Mouse (Mus musculus) neural tube, embryonic 12.5 days (tissue): ENCODE results near the gene Coil. TPM values are rescaled to one million over a fixed set of nuclear protein-coding genes. Genes with fewer than 3 reads are reported as not detected.
"Not testable (repeated sequence)": the region's sequence is repeated elsewhere in the genome, so short reads cannot be mapped to it uniquely, and the experiment has no call there.

Experiments used
- ATAC-seq: fragments of 200-750 bp; cut with Nextera tagmentation; 2 replicates; pipeline ENCODE4 v1.8.0; 2017; ENCODE audit warnings: low read depth, mild to moderate bottlenecking, moderate TSS enrichment, moderate library complexity; ENCODE audit not compliant: low FRiP score
- H3K27ac ChIP-seq: fragments of 300-500 bp; sonication (generic); 2 replicates; pipeline ENCODE4 v1.5.1; 2016
- H3K27me3 ChIP-seq: fragments of 300-500 bp; sonication (generic); replicated peaks from 2 replicates; pipeline ENCODE4 v1.6.1; 2016; ENCODE audit warnings: mild to moderate bottlenecking
- H3K36me3 ChIP-seq: fragments of 300-500 bp; sonication (generic); 2 replicates; pipeline ENCODE4 v1.6.1; 2016; ENCODE audit warnings: mild to moderate bottlenecking
- H3K4me1 ChIP-seq: fragments of 300-500 bp; sonication (generic); 2 replicates; pipeline ENCODE4 v1.6.1; 2016
- H3K4me2 ChIP-seq: fragments of 300-500 bp; sonication (generic); replicated peaks from 2 replicates; pipeline ENCODE4 v1.6.1; 2016; ENCODE audit warnings: mild to moderate bottlenecking
- H3K4me3 ChIP-seq: fragments of 300-500 bp; sonication (generic); 2 replicates; pipeline ENCODE4 v1.5.1; 2016
- H3K9ac ChIP-seq: fragments of 300-500 bp; sonication (generic); 2 replicates; pipeline ENCODE4 v1.6.1; 2016; ENCODE audit warnings: mild to moderate bottlenecking
- H3K9me3 ChIP-seq: fragments of 300-500 bp; sonication (generic); 2 replicates; pipeline ENCODE4 v1.6.1; 2016; ENCODE audit warnings: mild to moderate bottlenecking
- WGBS: fragments of 180-500 bp; shearing (Covaris S2); methylation state at CpG from one replicate; pipeline ENCODE4 v1.1.7; 2016; 5-methylcytosine and 5-hydroxymethylcytosine counted together
- polyA plus RNA-seq: library from polyadenylated mRNA; unstranded; fragments of >200 nt; fragmentation: Nextera tagmentation; extraction: Ambion mirVana; gene quantifications from 2 replicates; pipeline ENCODE4 v1.2.1, GENCODE M21; 2016

Coil gene
- polyA plus RNA-seq, 1 experiment from 2014 or later: 33.3 TPM

DNA sequence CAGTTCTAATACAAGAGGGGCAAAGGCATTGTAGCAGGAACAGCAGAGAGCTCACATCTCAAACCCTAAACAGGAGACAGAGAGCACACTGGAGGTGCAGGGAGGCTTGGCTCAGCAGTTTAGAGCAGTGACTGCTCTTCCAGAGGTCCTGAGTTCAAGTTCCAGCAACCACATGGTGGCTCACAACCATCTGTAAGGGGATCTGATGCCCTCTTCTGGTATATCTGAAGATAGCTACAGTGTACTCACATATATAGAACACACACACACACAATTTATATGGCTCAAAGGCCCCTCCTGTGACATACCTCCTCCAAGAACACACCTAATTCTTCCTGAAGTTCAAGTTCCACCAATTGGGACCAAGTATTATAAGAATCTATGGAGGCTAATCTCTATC, 64.5 kb downstream of the Coil start:
- Histone ChIP-seq H3K4me2 (no peak overlapping the region), H3K9me3 (no peaks in the 10 kb centered on the region), H3K36me3 (peaks cover 6% of the 10 kb centered on the region; the same call in 1 of the 2 replicates), H3K9ac (no peak overlapping the region), H3K4me3 (no peak overlapping the region), H3K27me3 (no peaks in the 10 kb centered on the region), H3K27ac (no peak overlapping the region), H3K4me1 (no peaks in the 10 kb centered on the region)
- ATAC-seq: no peak

DNA sequence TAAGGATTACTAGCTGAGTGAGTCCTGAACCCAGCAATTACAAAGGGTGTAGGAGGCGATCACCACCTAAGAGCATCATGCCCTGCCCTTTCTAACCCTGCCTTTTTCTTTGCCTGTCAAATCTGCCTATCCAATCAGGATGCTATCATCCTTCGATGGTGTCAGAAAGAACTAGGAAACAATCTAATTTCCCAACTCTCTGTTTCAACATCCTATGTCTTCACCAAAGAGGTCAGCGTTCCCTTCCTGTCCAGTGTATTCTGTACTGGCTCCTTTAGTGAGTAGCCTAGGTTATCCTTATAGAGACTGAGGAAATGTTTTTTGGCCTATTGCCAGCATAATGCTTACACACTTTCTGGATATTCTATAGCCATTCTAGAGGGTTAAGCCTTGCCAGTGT, 65.5 kb downstream of the Coil start:
- Histone ChIP-seq H3K9me3 (no peaks in the 10 kb centered on the region), H3K27me3 (no peaks in the 10 kb centered on the region), H3K9ac (no peak overlapping the region), H3K4me3 (no peak overlapping the region), H3K36me3 (peaks cover 16% of the 10 kb centered on the region), H3K4me1 (no peaks in the 10 kb centered on the region), H3K4me2 (no peak overlapping the region), H3K27ac (no peak overlapping the region)
- no peak for ATAC-seq
- WGBS: 82% methylated on average over 3 of the region's 3 CpGs

DNA sequence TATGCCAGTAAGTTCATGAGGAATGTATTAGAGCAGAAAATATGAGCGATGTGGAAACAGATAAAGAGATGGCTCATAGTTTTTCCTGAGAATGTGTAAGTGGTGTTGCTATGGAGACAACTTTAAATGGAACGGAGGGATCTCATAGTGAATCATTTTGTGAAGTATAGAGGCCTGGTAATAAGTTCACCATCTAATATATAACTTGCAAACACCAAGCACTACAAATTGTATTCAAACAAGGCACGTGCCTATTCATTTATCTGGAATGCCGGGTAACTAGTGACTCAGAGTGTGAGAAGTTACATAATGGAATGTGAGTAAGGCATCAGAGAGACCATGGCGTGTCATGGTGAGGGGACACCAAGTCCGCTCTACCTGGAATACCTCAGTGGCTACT, 68.4 kb downstream of the Coil start:
- Histone ChIP-seq H3K4me1 (no peaks in the 10 kb centered on the region), H3K27me3 (no peaks in the 10 kb centered on the region), H3K4me2 (no peak overlapping the region), H3K27ac (no peak overlapping the region), H3K36me3 (peaks cover 28% of the 10 kb centered on the region), H3K4me3 (no peak overlapping the region), H3K9ac (no peak overlapping the region), H3K9me3 (no peaks in the 10 kb centered on the region)
- ATAC-seq: no peak
- WGBS: 91% methylated on average over 6 of the region's 6 CpGs

DNA sequence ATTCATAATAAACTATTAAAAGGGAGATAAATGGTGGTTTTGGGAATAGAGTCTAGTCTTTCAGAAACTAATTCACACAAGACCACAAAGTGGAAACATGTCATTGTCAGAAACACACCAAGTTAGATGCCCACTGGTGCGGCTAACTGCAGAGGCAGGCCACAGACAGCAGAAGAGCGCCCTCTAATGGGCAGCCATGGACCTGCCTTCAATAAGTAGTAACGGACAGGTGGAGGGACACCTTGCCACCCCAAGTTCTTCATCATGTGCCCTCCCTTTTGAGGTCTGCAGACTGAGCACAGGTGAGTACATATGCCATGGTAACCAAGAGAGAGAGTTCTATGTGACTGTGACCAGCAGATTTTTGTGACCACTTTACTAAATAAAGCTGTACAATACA, 69.3 kb downstream of the Coil start:
- 30% methylated on average over 3 of the region's 3 CpGs for WGBS
- Histone ChIP-seq H3K9me3 (no peaks in the 10 kb centered on the region), H3K36me3 (peaks cover 34% of the 10 kb centered on the region)

DNA sequence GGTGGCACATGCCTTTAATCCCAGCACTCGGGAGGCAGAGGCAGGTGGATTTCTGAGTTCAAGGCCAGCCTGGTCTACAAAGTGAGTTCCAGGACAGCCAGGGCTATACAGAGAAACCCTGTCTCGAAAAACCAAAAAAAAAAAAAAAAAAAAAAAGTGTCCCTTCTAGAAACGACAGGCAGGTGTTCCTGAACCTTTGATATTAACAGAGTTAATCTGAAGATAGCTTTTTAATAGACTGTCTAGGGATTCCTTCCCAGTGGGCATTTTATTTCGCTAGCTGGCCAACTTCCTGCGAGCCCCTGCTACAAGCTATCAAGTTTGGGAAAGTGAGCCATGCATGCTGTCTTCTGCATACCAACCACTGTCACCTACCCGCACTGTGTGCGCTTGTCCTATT, 71.0 kb downstream of the Coil start:
- not testable (repeated sequence) for H3K27ac ChIP-seq, H3K9ac ChIP-seq, H3K4me1 ChIP-seq, ATAC-seq, H3K9me3 ChIP-seq, H3K27me3 ChIP-seq, H3K4me2 ChIP-seq, H3K4me3 ChIP-seq
- H3K36me3 ChIP-seq: peaks cover 49% of the 10 kb centered on the region
- WGBS: 96% methylated on average over 6 of the region's 7 CpGs

More for the DNA sequence above, 69.3 kb downstream of the Coil start:
- H3K9ac ChIP-seq: no peak overlapping the region
- H3K4me3 ChIP-seq: no peak overlapping the region
- no peak overlapping the region for H3K27ac ChIP-seq
- H3K27me3 ChIP-seq: no peaks in the 10 kb centered on the region
- no peak overlapping the region for H3K4me2 ChIP-seq
- no peak for ATAC-seq
- H3K4me1 ChIP-seq: no peaks in the 10 kb centered on the region

Other genes with a start within 250 kb of the Coil start
- gene Akap1, start 105.7 kb upstream of the Coil start, polyA plus RNA-seq: 23.7 and 24.0 TPM in 2 replicates
- 34.1 and 37.6 TPM in 2 replicates for gene Scpep1, start 14.8 kb upstream of the Coil start, polyA plus RNA-seq
- not detected in 2 replicates for gene Elobl, start 3.3 kb upstream of the Coil start, polyA plus RNA-seq
- 4.3 and 4.6 TPM in 2 replicates for gene Trim25, start 29.1 kb downstream of the Coil start, polyA plus RNA-seq
- 11.1 and 12.7 TPM in 2 replicates for gene Dgke, start 96.6 kb downstream of the Coil start, polyA plus RNA-seq
- gene Gm525, start 103.6 kb downstream of the Coil start, polyA plus RNA-seq: not detected in 2 replicates